Mouse (Mus musculus): ENCODE measurements around the gene Nr1d1. TPM values are rescaled to one million over a fixed set of nuclear protein-coding genes. Genes with fewer than 3 reads are reported as not detected.

Nr1d1 gene
- polyA plus RNA-seq, 1 experiment from 2014 or later: 0.79 TPM

DNA sequence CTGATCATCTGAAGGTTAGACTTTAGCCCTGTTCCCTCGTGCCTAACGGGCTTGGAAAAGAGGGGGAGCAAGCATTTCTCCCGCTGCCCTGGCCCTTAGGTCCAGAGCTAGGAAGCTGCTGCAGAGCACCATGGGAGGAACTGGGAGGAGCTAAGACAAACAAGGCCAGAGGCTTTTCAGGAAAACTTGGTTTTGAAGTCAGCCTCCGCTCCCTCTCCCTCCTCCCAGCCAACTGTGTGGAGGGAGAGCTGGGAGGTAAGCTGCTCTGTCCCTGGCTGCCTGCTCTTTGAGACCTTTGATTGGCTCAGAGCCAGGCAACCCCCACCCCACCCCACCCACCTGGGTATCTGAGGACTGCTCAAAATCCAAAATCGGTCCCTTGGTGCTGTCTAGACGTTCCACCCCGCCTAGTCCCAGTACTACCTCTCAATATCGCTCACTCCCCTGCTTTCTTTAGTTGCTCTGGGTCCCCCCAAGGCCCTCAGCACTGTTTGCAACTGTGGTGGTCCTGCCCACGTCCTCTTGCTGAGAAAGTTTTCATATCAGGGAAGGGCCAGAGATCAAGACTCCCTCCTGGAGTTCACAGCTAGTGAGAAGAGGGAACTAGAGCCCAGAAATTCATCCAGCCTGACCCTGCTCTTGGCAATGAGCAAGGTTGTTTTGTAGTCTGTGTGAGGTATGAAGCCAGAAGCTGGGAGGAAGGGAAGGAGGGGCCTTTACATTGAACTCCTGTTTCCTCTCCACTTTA is 1.9 kb upstream of the Nr1d1 start:
- 4% methylated on average over 9 of the region's 9 CpGs for WGBS
- no peak overlapping the region for H3K4me3 ChIP-seq (replicated peaks)
- no peaks in the 10 kb centered on the region for H3K9me3 ChIP-seq
- H3K4me1 ChIP-seq (replicated peaks): peaks cover 62% of the 10 kb centered on the region
- H3K9ac ChIP-seq (replicated peaks): no peak overlapping the region; the same call in 1 of the 2 replicates
- no peaks in the 10 kb centered on the region for H3K27me3 ChIP-seq
- H3K36me3 ChIP-seq: no peaks in the 10 kb centered on the region
- ATAC-seq (ENCODE audit: insufficient number of reproducible peaks, insufficient read depth, low FRiP score, low TSS enrichment, low read depth): no peak
- H3K4me2 ChIP-seq: peak overlapping the region; percentile 41
- peak overlapping the region; percentile 95 for H3K27ac ChIP-seq

GRCm38 (mm10) chr11:98776052-98776764 is 1.1 kb upstream of the Nr1d1 start:
- Histone ChIP-seq H3K36me3 (no peaks in the 10 kb centered on the region), H3K9me3 (no peaks in the 10 kb centered on the region), H3K4me2 (peak overlapping the region; percentile 76), H3K27ac (peak overlapping the region; percentile 95), H3K9ac (replicated peaks) (peak overlapping the region; percentile 14; the same call in 1 of the 2 replicates), H3K4me1 (replicated peaks) (peaks cover 54% of the 10 kb centered on the region), H3K27me3 (no peaks in the 10 kb centered on the region), H3K4me3 (replicated peaks) (peak overlapping the region; percentile 40; the same call in 1 of the 2 replicates)
- 40% methylated on average over 12 of the region's 12 CpGs for WGBS
- ATAC-seq (ENCODE audit: insufficient number of reproducible peaks, insufficient read depth, low FRiP score, low TSS enrichment, low read depth): no peak

DNA sequence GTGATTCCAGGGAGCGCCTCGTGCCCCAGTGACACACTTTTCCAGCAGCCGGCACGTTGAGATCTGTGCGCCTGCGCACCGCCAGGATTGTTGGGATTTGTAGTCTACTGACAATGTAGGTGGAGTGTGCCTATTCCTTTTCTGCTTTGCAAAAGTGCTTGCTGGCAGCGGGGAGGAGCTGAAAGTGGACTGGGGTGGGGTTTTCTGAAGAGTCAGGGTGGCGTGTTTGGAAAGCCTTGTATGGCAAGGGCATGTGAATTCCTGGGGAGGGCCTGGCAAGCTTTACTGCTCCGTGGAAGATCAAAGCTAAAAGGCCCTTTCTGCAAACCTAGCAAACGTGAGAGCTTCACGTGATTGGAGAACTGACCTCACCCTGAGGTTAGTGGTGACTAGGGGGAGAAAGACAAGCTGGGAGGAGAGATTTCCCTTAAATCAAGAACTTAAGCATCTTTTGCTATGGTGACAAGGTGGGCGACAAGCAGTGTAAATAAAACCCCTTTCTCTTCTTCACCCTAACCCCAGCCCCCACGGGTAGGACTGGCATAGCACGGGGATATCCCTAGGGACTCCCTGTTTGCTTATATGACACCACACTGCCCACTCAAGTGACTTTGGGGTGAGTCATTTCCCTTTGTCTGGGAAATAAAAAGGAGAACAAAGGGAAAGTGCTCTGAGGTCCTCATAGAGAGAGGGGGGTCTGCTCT is 367 bp upstream of the Nr1d1 start:
- Histone ChIP-seq H3K27me3 (no peaks in the 10 kb centered on the region), H3K27ac (peak overlapping the region; percentile 95), H3K9ac (replicated peaks) (peak overlapping the region; percentile 14), H3K4me3 (replicated peaks) (peak overlapping the region; percentile 40), H3K4me2 (peak overlapping the region; percentile 76), H3K36me3 (peaks cover 5% of the 10 kb centered on the region; the same call in 1 of the 2 replicates), H3K4me1 (replicated peaks) (peaks cover 53% of the 10 kb centered on the region), H3K9me3 (no peaks in the 10 kb centered on the region)
- 3% methylated on average over 15 of the region's 15 CpGs for WGBS
- peak; percentile 67 for ATAC-seq (ENCODE audit: insufficient number of reproducible peaks, insufficient read depth, low FRiP score, low TSS enrichment, low read depth)

DNA sequence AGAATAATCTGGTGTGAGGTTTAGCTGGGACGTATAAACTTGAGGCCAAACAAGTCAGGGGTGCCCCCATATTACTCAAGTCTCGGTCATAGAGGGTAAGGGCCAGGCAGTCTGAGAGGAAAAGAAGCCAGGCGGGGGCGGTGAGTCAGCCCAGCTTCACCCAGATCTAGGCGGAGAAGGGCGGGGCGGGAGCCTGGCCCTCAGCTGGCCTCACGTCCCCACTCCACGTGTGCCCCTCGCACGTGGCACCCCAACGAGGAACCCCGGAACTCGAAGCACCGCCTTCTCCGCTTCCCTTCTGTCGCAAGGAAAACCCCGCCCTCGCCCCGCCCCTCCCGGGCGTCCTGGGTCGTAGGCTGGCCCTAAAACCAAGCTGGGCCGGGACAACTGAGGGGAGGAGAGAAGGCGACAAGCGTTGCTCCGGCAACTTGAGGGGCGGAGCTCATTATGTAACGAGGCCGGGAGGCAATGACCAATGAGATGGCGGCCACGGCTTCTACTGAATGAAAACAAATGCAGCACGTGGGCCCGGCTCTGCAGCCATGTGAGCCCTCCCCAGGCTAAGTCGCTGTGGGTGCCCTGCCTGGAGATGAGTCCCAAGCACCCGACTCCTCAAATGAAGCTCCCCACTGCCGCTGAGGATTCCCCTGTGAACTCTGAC is 1.4 kb downstream of the Nr1d1 start:
- H3K4me1 ChIP-seq (replicated peaks): peaks cover 53% of the 10 kb centered on the region

GRCm38 (mm10) chr11:98772667-98773171 is 2.4 kb downstream of the Nr1d1 start:
- H3K9me3 ChIP-seq: no peaks in the 10 kb centered on the region
- peaks cover 54% of the 10 kb centered on the region for H3K4me1 ChIP-seq (replicated peaks)
- WGBS: 71% methylated on average over 8 of the region's 8 CpGs
- H3K36me3 ChIP-seq: peaks cover 28% of the 10 kb centered on the region
- no peak overlapping the region for H3K4me3 ChIP-seq (replicated peaks)
- H3K4me2 ChIP-seq: 0 out of 2 replicates have a peak overlapping the region, but pooled peaks have one; percentile 76
- H3K9ac ChIP-seq (replicated peaks): no peak overlapping the region
- no peak for ATAC-seq (ENCODE audit: insufficient number of reproducible peaks, insufficient read depth, low FRiP score, low TSS enrichment, low read depth)
- no peak overlapping the region for H3K27ac ChIP-seq
- no peaks in the 10 kb centered on the region for H3K27me3 ChIP-seq

More for the DNA sequence above, 1.4 kb downstream of the Nr1d1 start:
- H3K27ac ChIP-seq: no peak overlapping the region; the same call in 1 of the 2 replicates
- ATAC-seq (ENCODE audit: insufficient number of reproducible peaks, insufficient read depth, low FRiP score, low TSS enrichment, low read depth): peak; percentile 54
- H3K9me3 ChIP-seq: no peaks in the 10 kb centered on the region
- peaks cover 22% of the 10 kb centered on the region for H3K36me3 ChIP-seq
- H3K9ac ChIP-seq (replicated peaks): no peak overlapping the region
- no peaks in the 10 kb centered on the region for H3K27me3 ChIP-seq
- WGBS: 1% methylated on average over 37 of the region's 37 CpGs
- peak overlapping the region; percentile 76 for H3K4me2 ChIP-seq
- H3K4me3 ChIP-seq (replicated peaks): peak overlapping the region; percentile 40

GRCm38 (mm10) chr11:98771844-98772525 is 3.1 kb downstream of the Nr1d1 start:
- no peaks in the 10 kb centered on the region for H3K27me3 ChIP-seq
- H3K4me1 ChIP-seq (replicated peaks): peaks cover 56% of the 10 kb centered on the region
- H3K9me3 ChIP-seq: no peaks in the 10 kb centered on the region
- no peak overlapping the region for H3K4me2 ChIP-seq
- no peak overlapping the region for H3K9ac ChIP-seq (replicated peaks)
- no peak for ATAC-seq (ENCODE audit: insufficient number of reproducible peaks, insufficient read depth, low FRiP score, low TSS enrichment, low read depth)
- 95% methylated on average over 11 of the region's 11 CpGs for WGBS
- H3K4me3 ChIP-seq (replicated peaks): no peak overlapping the region
- no peak overlapping the region for H3K27ac ChIP-seq
- peaks cover 28% of the 10 kb centered on the region for H3K36me3 ChIP-seq

DNA sequence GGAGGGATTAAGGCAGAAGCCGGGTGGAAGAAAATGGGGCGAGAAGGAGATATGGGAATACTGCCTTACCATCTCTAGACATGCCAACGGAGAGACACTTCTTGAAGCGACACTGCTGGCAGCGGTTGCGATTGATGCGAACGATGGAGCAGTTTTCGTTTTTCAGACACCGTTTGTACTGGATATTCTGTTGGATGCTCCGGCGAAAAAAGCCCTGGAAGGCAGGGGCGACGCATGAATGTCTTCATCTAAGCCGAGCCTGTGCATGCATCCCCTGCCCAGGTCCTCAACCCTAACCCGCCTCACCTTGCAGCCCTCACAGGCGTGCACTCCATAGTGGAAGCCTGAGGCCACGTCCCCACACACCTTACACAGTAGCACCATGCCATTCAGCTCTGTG is 4.0 kb downstream of the Nr1d1 start:
- Histone ChIP-seq H3K9ac (replicated peaks) (no peak overlapping the region), H3K9me3 (no peaks in the 10 kb centered on the region), H3K27ac (no peak overlapping the region), H3K4me3 (replicated peaks) (no peak overlapping the region), H3K4me2 (no peak overlapping the region), H3K27me3 (no peaks in the 10 kb centered on the region), H3K36me3 (peaks cover 28% of the 10 kb centered on the region), H3K4me1 (replicated peaks) (peaks cover 56% of the 10 kb centered on the region)
- no peak for ATAC-seq (ENCODE audit: insufficient number of reproducible peaks, insufficient read depth, low FRiP score, low TSS enrichment, low read depth)
- WGBS: 94% methylated on average over 18 of the region's 18 CpGs

GRCm38 (mm10) chr11:98770096-98770975 is 4.8 kb downstream of the Nr1d1 start:
- Histone ChIP-seq H3K4me3 (replicated peaks) (no peak overlapping the region), H3K9me3 (no peaks in the 10 kb centered on the region), H3K4me1 (replicated peaks) (peaks cover 56% of the 10 kb centered on the region), H3K27ac (no peak overlapping the region), H3K36me3 (peaks cover 34% of the 10 kb centered on the region), H3K4me2 (no peak overlapping the region), H3K9ac (replicated peaks) (no peak overlapping the region), H3K27me3 (no peaks in the 10 kb centered on the region)
- no peak for ATAC-seq (ENCODE audit: insufficient number of reproducible peaks, insufficient read depth, low FRiP score, low TSS enrichment, low read depth)
- WGBS: 93% methylated on average over 26 of the region's 26 CpGs

DNA sequence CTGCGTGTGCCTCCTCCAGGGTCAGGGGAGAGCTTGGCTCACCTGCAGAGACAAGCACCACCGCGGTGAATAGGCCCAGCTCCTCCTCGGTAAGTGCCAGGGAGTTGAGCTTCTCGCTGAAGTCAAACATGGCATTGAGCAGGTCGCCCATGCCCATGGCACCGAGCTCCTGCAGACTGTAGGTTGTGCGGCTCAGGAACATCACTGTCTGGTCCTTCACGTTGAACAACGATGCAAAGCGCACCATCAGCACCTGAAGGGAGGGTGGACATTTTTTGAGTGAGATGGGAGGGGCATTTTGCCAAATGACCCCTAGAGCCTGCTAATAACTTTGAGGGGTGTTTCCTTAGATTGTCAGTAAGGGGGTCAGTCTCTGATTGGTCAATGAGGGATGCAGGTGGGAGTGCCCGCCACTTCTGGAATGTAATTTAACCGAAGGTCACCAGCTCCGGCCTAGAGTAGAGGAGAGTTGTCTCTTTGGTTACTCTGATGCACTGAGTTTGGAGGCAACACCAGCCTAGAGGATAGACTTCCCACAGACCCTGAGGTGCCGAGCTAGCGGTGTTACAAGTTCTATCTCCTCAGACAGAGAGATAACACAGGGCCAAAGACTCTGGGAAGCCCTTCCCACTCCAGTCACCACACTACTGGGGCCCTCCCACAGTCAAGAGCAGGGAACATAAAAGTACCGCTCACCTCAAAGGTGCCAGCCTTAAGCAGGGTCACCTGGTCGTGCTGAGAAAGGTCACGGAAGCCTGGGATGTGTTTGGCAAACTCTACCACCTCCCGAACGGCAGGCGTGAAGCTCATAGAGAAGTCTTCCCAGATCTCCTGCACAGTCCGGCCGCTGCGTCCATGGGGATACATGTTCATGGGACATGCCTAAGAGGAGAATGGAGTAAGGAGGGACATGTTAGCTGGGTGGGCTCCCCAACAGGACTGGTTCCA is 5.9 kb downstream of the Nr1d1 start:
- Histone ChIP-seq H3K9ac (replicated peaks) (no peak overlapping the region), H3K9me3 (no peaks in the 10 kb centered on the region), H3K4me1 (replicated peaks) (peaks cover 48% of the 10 kb centered on the region), H3K36me3 (peaks cover 43% of the 10 kb centered on the region), H3K27ac (no peak overlapping the region), H3K4me3 (replicated peaks) (no peak overlapping the region), H3K27me3 (no peaks in the 10 kb centered on the region), H3K4me2 (no peak overlapping the region)
- WGBS: 89% methylated on average over 25 of the region's 25 CpGs
- no peak for ATAC-seq (ENCODE audit: insufficient number of reproducible peaks, insufficient read depth, low FRiP score, low TSS enrichment, low read depth)

Data from limb, embryonic 12.5 days (tissue).